Mouse (Mus musculus) liver, adult 2 months (tissue): ENCODE results near the gene Kdm4a. TPM values are rescaled to one million over a fixed set of nuclear protein-coding genes. Genes with fewer than 3 reads are reported as not detected.
A peak's percentile ranks its signal among the peaks of the same experiment; 100 is the strongest.

Experiments
- DNase-seq: peaks from one replicate; pipeline ENCODE4 v3.0.0-alpha.2; 2011; ENCODE audit warnings: low read depth, low spot score; ENCODE audit errors: extremely low read depth
- H3K27ac ChIP-seq: fragments of 200-500 bp; replicated peaks from 2 replicates; pipeline ENCODE4 v1.5.1; 2012; ENCODE audit warnings: low read depth, mild to moderate bottlenecking, control low read depth, inconsistent platforms, low read length; ENCODE audit not compliant: insufficient read depth
- H3K27me3 ChIP-seq: fragments of 200-500 bp; 2 replicates; pipeline ENCODE4 v1.6.1; 2012; ENCODE audit warnings: mild to moderate bottlenecking, moderate library complexity, low read length, inconsistent platforms; ENCODE audit not compliant: control insufficient read depth, insufficient read depth
- H3K36me3 ChIP-seq: fragments of 200-500 bp; 2 replicates; pipeline ENCODE4 v1.6.1; 2012; ENCODE audit warnings: low read length, inconsistent platforms; ENCODE audit not compliant: control insufficient read depth, insufficient read depth
- H3K4me1 ChIP-seq: fragments of 200-500 bp; 2 replicates; pipeline ENCODE4 v1.6.1; 2011; ENCODE audit warnings: low read length; ENCODE audit not compliant: control insufficient read depth, insufficient read depth
- H3K4me3 ChIP-seq: fragments of 200-500 bp; 2 replicates; pipeline ENCODE4 v1.5.1; 2011; ENCODE audit warnings: low read depth, mild to moderate bottlenecking, control low read depth, low read length, moderate library complexity; ENCODE audit not compliant: insufficient read depth
- H3K79me2 ChIP-seq: fragments of 200-500 bp; 2 replicates; pipeline ENCODE4 v1.6.1; 2012; ENCODE audit warnings: inconsistent platforms, mild to moderate bottlenecking, low read length, moderate library complexity; ENCODE audit not compliant: control insufficient read depth, insufficient read depth
- H3K9ac ChIP-seq: fragments of 200-500 bp; 2 replicates; pipeline ENCODE4 v1.6.1; 2012; ENCODE audit warnings: low read depth, mild to moderate bottlenecking, control low read depth, inconsistent platforms, low read length
- CTCF ChIP-seq: fragments of 200-500 bp; IDR thresholded peaks from 2 replicates; pipeline ENCODE4 v1.5.1; 2011; ENCODE audit warnings: low read depth, low read length, control low read depth
- POLR2A ChIP-seq: fragments of 200-500 bp; IDR thresholded peaks from 2 replicates; pipeline ENCODE4 v1.6.1; 2011; ENCODE audit warnings: low read length, control low read depth; ENCODE audit not compliant: insufficient read depth; ENCODE audit errors: extremely low read depth
- WGBS: fragments of 180-500 bp; shearing (Covaris S2); methylation state at CpG from one replicate; pipeline ENCODE4 v1.1.7; 2018; 5-methylcytosine and 5-hydroxymethylcytosine counted together
- polyA plus RNA-seq: library from polyadenylated mRNA; depleted of rRNA; stranded (reverse); fragments of >200 nt; gene quantifications from 2 replicates; pipeline ENCODE4 v1.2.3, GENCODE M21; 2012; rRNA removed
- total RNA-seq: library from RNA; depleted of rRNA; stranded (reverse); fragments of >200 nt; gene quantifications from 2 replicates; pipeline ENCODE4 v1.2.3, GENCODE M21; 2014; rRNA removed

The Kdm4a gene
- total RNA-seq, result 10.5 and 14.2 TPM in 2 replicates
- 10.9 and 15.3 TPM in 2 replicates for polyA plus RNA-seq

GRCm38 (mm10) chr4:118179467-118180300, at the start of gene Kdm4a:
TSS of gene Kdm4a (minus strand) at chr4:118180043.
- Histone ChIP-seq H3K36me3 (peaks cover 19% of the 10 kb centered on the region), H3K27ac (peak within 1 kb of the TSS; percentile 94), H3K27me3 (no peaks in the 10 kb centered on the region), H3K9ac (peak within 1 kb of the TSS; percentile 92), H3K79me2 (peaks cover 9% of the 10 kb centered on the region; the same call in 1 of the 2 replicates), H3K4me3 (peak within 1 kb of the TSS; percentile 77), H3K4me1 (peaks cover 4% of the 10 kb centered on the region; the same call in 1 of the 2 replicates)
- WGBS, result under 1% methylated on average over 38 of the region's 38 CpGs
- DNase-seq, result peak; percentile 99
- TF ChIP-seq POLR2A, result peak; percentile 80
- no peak for TF ChIP-seq CTCF

- peak overlapping the region; percentile 42 for H3K27ac ChIP-seq
- H3K36me3 ChIP-seq, result no peaks in the 10 kb centered on the region
- WGBS, result 89% methylated on average over 6 of the region's 6 CpGs
Observed at GRCm38 (mm10) chr4:118229035-118229770, 49.4 kb upstream of the Kdm4a start.

GRCm38 (mm10) chr4:118227398-118227797, 47.6 kb upstream of the Kdm4a start:
- no peak overlapping the region for H3K4me3 ChIP-seq
- H3K36me3 ChIP-seq, result no peaks in the 10 kb centered on the region
- H3K79me2 ChIP-seq, result no peaks in the 10 kb centered on the region; the same call in 1 of the 2 replicates
- TF ChIP-seq POLR2A, result no peak
- TF ChIP-seq CTCF, result no peak
- H3K4me1 ChIP-seq, result peaks cover 26% of the 10 kb centered on the region
- peak overlapping the region; percentile 66 for H3K27ac ChIP-seq
- WGBS, result 34% methylated on average over 12 of the region's 12 CpGs
- peak; percentile 99 for DNase-seq
- peak overlapping the region; percentile 27 for H3K9ac ChIP-seq
- H3K27me3 ChIP-seq, result no peaks in the 10 kb centered on the region

More at GRCm38 (mm10) chr4:118229035-118229770, 49.4 kb upstream of the Kdm4a start:
- Histone ChIP-seq H3K79me2 (no peaks in the 10 kb centered on the region; the same call in 1 of the 2 replicates), H3K4me1 (peaks cover 29% of the 10 kb centered on the region), H3K4me3 (no peak overlapping the region), H3K27me3 (no peaks in the 10 kb centered on the region), H3K9ac (no peak overlapping the region)
- TF ChIP-seq POLR2A, result no peak
- TF ChIP-seq CTCF, result no peak
- no peak for DNase-seq

GRCm38 (mm10) chr4:118221261-118221660, 41.4 kb upstream of the Kdm4a start:
- Histone ChIP-seq H3K27ac (no peak overlapping the region), H3K79me2 (no peaks in the 10 kb centered on the region; the same call in 1 of the 2 replicates), H3K9ac (no peak overlapping the region), H3K27me3 (no peaks in the 10 kb centered on the region), H3K4me1 (peaks cover 22% of the 10 kb centered on the region), H3K4me3 (no peak overlapping the region), H3K36me3 (peaks cover 2% of the 10 kb centered on the region; the same call in 1 of the 2 replicates)
- DNase-seq, result no peak
- TF ChIP-seq CTCF, result no peak
- no peak for TF ChIP-seq POLR2A
- 88% methylated on average over 7 of the region's 7 CpGs for WGBS

GRCm38 (mm10) chr4:118220756-118221155, 40.9 kb upstream of the Kdm4a start:
- Histone ChIP-seq H3K9ac (no peak overlapping the region), H3K79me2 (no peaks in the 10 kb centered on the region), H3K27ac (no peak overlapping the region), H3K27me3 (no peaks in the 10 kb centered on the region), H3K4me3 (no peak overlapping the region), H3K36me3 (peaks cover 5% of the 10 kb centered on the region; the same call in 1 of the 2 replicates), H3K4me1 (peaks cover 22% of the 10 kb centered on the region)
- 50% methylated on average over 9 of the region's 9 CpGs for WGBS
- no peak for DNase-seq
- TF ChIP-seq POLR2A (no peak), CTCF (no peak)
